Mouse (Mus musculus) erythroblast, embryonic 14.5 days (primary cell): ENCODE results near the gene Olfr574. TPM values are rescaled to one million over a fixed set of nuclear protein-coding genes. Genes with fewer than 3 reads are reported as not detected.

Experiments
- H3K27me3 ChIP-seq: 2 replicates; pipeline ENCODE4 v1.6.1; 2012; ENCODE audit warnings: inconsistent platforms; ENCODE audit not compliant: control insufficient read depth
- H3K36me3 ChIP-seq: 2 replicates; pipeline ENCODE4 v1.6.1; 2012; ENCODE audit warnings: mild to moderate bottlenecking, inconsistent platforms; ENCODE audit not compliant: control insufficient read depth
- H3K4me1 ChIP-seq: 2 replicates; pipeline ENCODE4 v1.6.1; 2012; ENCODE audit warnings: inconsistent platforms; ENCODE audit not compliant: control insufficient read depth
- H3K4me3 ChIP-seq: replicated peaks from 2 replicates; pipeline ENCODE3; 2012; ENCODE audit warnings: moderate library complexity, mild to moderate bottlenecking, inconsistent platforms
- H3K9me3 ChIP-seq: 2 replicates; pipeline ENCODE4 v1.6.1; 2012; ENCODE audit warnings: low read length, inconsistent platforms, mixed read lengths; ENCODE audit not compliant: control insufficient read depth
- GATA1 ChIP-seq: IDR thresholded peaks from 2 replicates; pipeline ENCODE4 v1.6.1; 2012; ENCODE audit warnings: low read length, inconsistent platforms, mixed read lengths
- TAL1 ChIP-seq: IDR thresholded peaks from 3 replicates; pipeline ENCODE4 v1.6.1; 2012; ENCODE audit warnings: low read length, inconsistent platforms, mixed read lengths
- polyA plus RNA-seq: library from polyadenylated mRNA; stranded (reverse); fragments of >175 nt; gene quantifications from 2 replicates; pipeline ENCODE4 v1.2.3, GENCODE M21; 2012

The Olfr574 gene
- polyA plus RNA-seq = not detected in 2 replicates

- TF ChIP-seq TAL1 (no peak), GATA1 (no peak)
- no peaks in the 10 kb centered on the region for H3K9me3 ChIP-seq
- H3K4me1 ChIP-seq = no peaks in the 10 kb centered on the region
Measured at GRCm38 (mm10) chr7:102948167-102948566, at the start of gene Olfr574. Gene Olfr574, plus strand, starts transcription at chr7:102948467.

GRCm38 (mm10) chr7:102915261-102915660 is 33.0 kb upstream of the Olfr574 start:
- Histone ChIP-seq H3K4me1 (no peaks in the 10 kb centered on the region), H3K27me3 (no peaks in the 10 kb centered on the region), H3K9me3 (no peaks in the 10 kb centered on the region), H3K4me3 (no peak overlapping the region), H3K36me3 (no peaks in the 10 kb centered on the region)
- TF ChIP-seq GATA1 (no peak), TAL1 (no peak)

More at GRCm38 (mm10) chr7:102948167-102948566, at the start of gene Olfr574:
- no peaks in the 10 kb centered on the region for H3K27me3 ChIP-seq
- H3K4me3 ChIP-seq = no peak within 1 kb of the TSS
- H3K36me3 ChIP-seq = no peaks in the 10 kb centered on the region

- H3K36me3 ChIP-seq = no peaks in the 10 kb centered on the region
- no peaks in the 10 kb centered on the region for H3K9me3 ChIP-seq
- TF ChIP-seq GATA1 (no peak), TAL1 (no peak)
- H3K27me3 ChIP-seq = no peaks in the 10 kb centered on the region
- H3K4me1 ChIP-seq = no peaks in the 10 kb centered on the region
- H3K4me3 ChIP-seq = no peak overlapping the region
Measured at GRCm38 (mm10) chr7:102916405-102916804, 31.9 kb upstream of the Olfr574 start.

GRCm38 (mm10) chr7:102917032-102917875 is 31.0 kb upstream of the Olfr574 start, which contains the start of gene Olfr571:
Gene Olfr571, minus strand, starts transcription at chr7:102917536.
- Histone ChIP-seq H3K4me3 (no peak within 1 kb of the TSS), H3K27me3 (no peaks in the 10 kb centered on the region), H3K36me3 (no peaks in the 10 kb centered on the region), H3K4me1 (no peaks in the 10 kb centered on the region), H3K9me3 (no peaks in the 10 kb centered on the region)
- TF ChIP-seq TAL1 (no peak), GATA1 (no peak)

- Histone ChIP-seq H3K4me1 (no peaks in the 10 kb centered on the region), H3K27me3 (no peaks in the 10 kb centered on the region), H3K36me3 (no peaks in the 10 kb centered on the region), H3K4me3 (no peak overlapping the region), H3K9me3 (no peaks in the 10 kb centered on the region)
- TF ChIP-seq TAL1 (no peak), GATA1 (no peak)
Measured at GRCm38 (mm10) chr7:102919632-102920031, 28.6 kb upstream of the Olfr574 start.

GRCm38 (mm10) chr7:102924109-102924508 is 24.2 kb upstream of the Olfr574 start, which contains the start of gene Olfr572:
Gene Olfr572, plus strand, starts transcription at chr7:102924409.
- Histone ChIP-seq H3K9me3 (no peaks in the 10 kb centered on the region), H3K36me3 (no peaks in the 10 kb centered on the region), H3K4me1 (no peaks in the 10 kb centered on the region), H3K4me3 (no peak within 1 kb of the TSS), H3K27me3 (no peaks in the 10 kb centered on the region)
- no peak for TF ChIP-seq GATA1
- no peak for TF ChIP-seq TAL1

GRCm38 (mm10) chr7:102927105-102927504 is 21.2 kb upstream of the Olfr574 start:
- TF ChIP-seq TAL1 (no peak), GATA1 (no peak)
- H3K4me1 ChIP-seq = no peaks in the 10 kb centered on the region
- no peaks in the 10 kb centered on the region for H3K36me3 ChIP-seq
- H3K27me3 ChIP-seq = no peaks in the 10 kb centered on the region
- H3K9me3 ChIP-seq = no peaks in the 10 kb centered on the region
- H3K4me3 ChIP-seq = no peak overlapping the region

GRCm38 (mm10) chr7:102942475-102942874 is 5.8 kb upstream of the Olfr574 start, which contains the start of gene Olfr573-ps1:
Gene Olfr573-ps1, minus strand, starts transcription at chr7:102942575.
- no peak for TF ChIP-seq GATA1
- no peak for TF ChIP-seq TAL1
- Histone ChIP-seq H3K9me3 (no peaks in the 10 kb centered on the region), H3K4me3 (no peak within 1 kb of the TSS), H3K4me1 (no peaks in the 10 kb centered on the region), H3K27me3 (no peaks in the 10 kb centered on the region), H3K36me3 (no peaks in the 10 kb centered on the region)

- no peak overlapping the region for H3K4me3 ChIP-seq
- TF ChIP-seq GATA1 = no peak
- no peaks in the 10 kb centered on the region for H3K4me1 ChIP-seq
- no peaks in the 10 kb centered on the region for H3K27me3 ChIP-seq
- no peaks in the 10 kb centered on the region for H3K9me3 ChIP-seq
- no peaks in the 10 kb centered on the region for H3K36me3 ChIP-seq
Measured at GRCm38 (mm10) chr7:102943417-102943816, 4.8 kb upstream of the Olfr574 start.
